Mouse (Mus musculus) sigmoid colon, adult 10 weeks (tissue): ENCODE results near the gene Obox8. TPM values are rescaled to one million over a fixed set of nuclear protein-coding genes. Genes with fewer than 3 reads are reported as not detected.

Source experiments
- polyA plus RNA-seq: library from polyadenylated mRNA; stranded (reverse); fragments of 350-450 nt; fragmentation: Illumina TruSeq; extraction: RNeasy Lipid Tissue Mini Kit (QIAGEN cat#74804); gene quantifications from one replicate; pipeline ENCODE4 v1.2.3, GENCODE M21; 2014; ENCODE audit warnings: low read depth, low replicate concordance

Obox8 gene
- not detected for polyA plus RNA-seq

GRCm38 (mm10) chr7:14333457-14333856, at the start of gene Obox8:
Gene Obox8 (minus strand): TSS chr7:14333557.

Other genes starting within 250 kb of the Obox8 start
- not detected for gene Sult2a3, start 210.5 kb downstream of the Obox8 start, polyA plus RNA-seq
- gene Sult2a6, start 78.7 kb downstream of the Obox8 start, polyA plus RNA-seq, result not detected
- gene Sult2a8, start 113.2 kb upstream of the Obox8 start, polyA plus RNA-seq, result not detected
- gene Sult2a7, start 160.7 kb upstream of the Obox8 start, polyA plus RNA-seq, result not detected
- gene Vmn1r90, start 229.9 kb upstream of the Obox8 start, polyA plus RNA-seq, result 0.16 TPM